Mouse (Mus musculus) heart, postnatal 0 days (tissue): ENCODE results near the gene Ephb2.

Source experiments
- CTCF ChIP-seq: IDR thresholded peaks from 2 replicates; pipeline ENCODE4 v1.5.1; 2016; ENCODE audit warnings: antibody characterized with exemption, control low read depth, low read depth
- EP300 ChIP-seq: IDR thresholded peaks from 2 replicates; pipeline ENCODE4 v1.6.1; 2016; ENCODE audit warnings: antibody characterized with exemption, low read depth

- TF ChIP-seq CTCF (no peak), EP300 (no peak)
Measured at GRCm38 (mm10) chr4:136598268-136598876, 237.4 kb downstream of the Ephb2 start.
